Mouse (Mus musculus) lung, postnatal 25 days (tissue): ENCODE measurements around the gene Tbcb.
"Not testable (repeated sequence)": the region's sequence is repeated elsewhere in the genome, so short reads cannot be mapped to it uniquely, and the experiment has no call there.

Source experiments
- DNase-seq: peaks from one replicate; pipeline ENCODE4 v3.0.0; 2022; ENCODE audit warnings: low spot score

Tbcb gene

DNA sequence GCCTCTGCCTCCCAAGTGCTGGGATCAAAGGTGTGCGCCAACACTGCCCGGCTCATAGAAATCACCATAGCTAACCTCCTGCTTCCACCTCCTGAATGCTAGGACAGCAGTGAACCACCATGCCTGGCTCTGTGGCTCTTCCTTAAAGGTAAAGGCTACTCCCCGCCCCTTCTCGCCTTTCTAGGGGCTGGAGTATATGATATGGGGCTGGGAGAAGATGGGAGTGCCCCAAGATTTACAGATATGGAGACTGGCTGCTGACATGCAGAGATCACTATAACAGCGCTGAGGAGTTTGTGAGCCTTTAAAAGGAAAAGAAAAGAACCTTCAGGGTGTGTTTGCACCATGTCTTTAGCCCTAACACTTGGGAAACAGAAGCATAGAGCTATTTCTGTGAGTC, 9.9 kb downstream of the Tbcb start:
- DNase-seq, result no peak

DNA sequence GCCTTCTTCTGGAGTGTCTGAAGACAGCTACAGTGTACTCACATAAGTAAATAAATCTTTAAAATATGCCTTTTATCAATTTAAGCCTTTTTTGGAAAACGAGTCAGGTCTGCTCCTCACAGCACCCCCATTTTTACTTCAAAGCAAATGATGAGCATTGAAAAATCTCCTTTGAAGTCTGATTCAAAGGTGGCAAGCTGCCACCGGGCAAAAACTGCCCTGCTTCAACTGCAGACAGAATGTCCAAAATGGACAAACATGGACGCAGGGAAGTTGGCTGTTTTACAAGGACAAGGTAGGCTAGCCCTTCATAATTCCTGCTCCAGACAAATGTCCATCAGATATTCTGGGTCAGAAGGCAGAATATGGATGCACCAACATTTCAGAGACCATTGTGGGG, 10.6 kb downstream of the Tbcb start:
- DNase-seq, result no peak

DNA sequence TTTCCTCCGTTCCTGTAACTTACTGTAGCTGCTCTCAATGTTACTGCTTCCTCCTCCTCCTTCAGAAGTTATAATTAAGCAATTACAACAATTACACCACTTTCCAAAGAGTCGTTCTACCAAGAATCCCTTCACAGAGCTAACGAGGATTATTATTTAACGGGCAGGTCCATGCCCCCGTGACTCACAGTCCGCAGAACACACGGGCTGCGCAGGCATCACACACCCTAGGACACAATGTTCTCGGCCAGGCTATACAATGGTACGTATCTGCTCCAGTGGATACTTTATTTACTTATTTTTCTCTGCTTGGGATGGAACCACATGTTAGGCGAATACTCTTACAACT, 12.1 kb downstream of the Tbcb start:
- DNase-seq, result peak; percentile 32

DNA sequence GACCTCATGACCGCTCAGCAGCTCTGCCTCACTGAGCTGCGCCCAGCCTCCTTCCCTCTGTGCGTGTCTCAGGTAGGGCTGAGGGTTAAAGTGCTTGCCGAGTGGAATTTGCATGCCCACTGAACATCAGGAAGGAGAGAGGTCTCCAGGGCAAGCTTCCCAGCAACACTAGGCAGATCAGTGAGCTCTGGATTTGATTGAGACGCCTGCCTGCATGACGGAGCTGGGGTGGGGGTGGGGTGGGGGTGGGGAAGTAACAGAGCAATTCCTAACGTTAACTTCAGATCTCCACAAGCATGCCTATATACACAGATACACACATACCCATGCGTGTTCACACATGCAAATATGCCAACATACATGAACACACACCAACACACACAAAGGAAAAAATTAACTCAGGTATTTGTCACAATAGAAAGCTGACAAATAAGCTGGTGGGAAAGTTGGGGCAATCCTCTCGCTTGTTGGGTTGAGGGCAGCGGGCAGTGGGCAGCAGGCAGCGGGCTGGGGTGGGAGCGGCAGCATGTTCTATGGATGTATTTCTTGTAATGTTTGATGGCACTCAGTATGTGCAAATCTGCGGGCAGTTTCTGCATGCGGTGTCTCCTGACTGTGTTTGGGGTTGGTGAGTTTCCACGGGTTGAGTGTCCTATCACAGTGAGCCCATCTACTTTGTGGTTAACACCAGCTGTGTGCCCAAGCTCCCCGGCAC, 12.6 kb downstream of the Tbcb start:
- peak; percentile 31 for DNase-seq

DNA sequence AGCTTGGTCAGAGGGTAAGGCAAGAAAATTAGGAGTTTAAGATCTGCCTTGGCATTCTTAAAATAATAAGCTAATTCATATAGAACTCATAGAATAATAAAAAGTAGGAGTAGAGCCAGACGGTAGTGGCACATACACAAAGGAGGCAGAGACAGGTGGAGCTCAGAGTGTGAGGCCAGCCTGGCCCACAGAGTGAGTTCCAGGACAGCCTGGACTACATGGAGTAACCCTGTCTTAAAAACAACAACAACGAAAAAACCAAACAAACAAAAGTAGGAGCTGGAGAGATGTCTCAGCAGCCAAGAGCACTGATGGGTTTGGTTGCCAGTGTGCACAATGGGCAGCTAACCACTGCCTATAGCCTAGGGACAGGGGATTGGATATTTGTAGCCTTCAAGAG, 14.8 kb downstream of the Tbcb start:
- DNase-seq, result no peak

DNA sequence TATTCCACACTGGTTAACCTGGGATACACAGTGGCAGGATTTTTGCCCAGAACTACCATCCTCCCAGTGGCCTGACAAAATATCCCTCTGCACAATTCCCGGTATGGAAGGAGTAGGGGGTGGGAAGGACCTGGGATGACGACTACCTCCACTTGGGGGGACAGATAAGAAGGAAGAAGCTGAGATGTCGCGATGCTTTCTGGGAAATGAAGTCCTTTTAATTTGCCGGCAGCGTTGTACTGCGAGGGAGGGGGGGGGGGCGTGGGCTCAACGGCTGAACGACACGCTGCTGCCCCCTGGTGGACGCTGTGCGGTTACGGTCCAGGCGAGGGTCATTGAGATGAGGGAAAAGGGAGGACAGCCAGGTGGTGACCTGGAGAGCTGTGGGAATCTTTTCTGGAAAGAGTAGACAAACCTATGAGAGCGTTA, 15.3 kb downstream of the Tbcb start:
- peak; percentile 76 for DNase-seq

DNA sequence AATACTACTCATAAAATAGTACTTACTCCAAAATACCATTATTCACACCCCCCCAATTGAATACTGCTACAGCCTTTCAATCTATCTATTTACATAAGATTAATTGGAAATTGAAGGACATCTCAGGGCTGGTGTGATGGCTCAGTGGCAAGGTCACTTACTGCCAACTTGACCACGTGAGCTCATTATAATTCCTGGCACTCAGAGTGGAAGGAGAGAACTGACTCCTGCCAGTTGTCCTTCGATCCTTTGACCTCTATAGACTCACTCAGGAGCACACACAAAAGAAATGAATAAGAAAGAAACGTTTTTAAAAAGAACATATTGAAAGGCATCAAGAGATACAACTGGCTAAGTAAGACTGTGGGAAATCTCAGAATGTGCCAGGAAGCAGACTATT, 16.2 kb downstream of the Tbcb start:
- DNase-seq, result no peak

DNA sequence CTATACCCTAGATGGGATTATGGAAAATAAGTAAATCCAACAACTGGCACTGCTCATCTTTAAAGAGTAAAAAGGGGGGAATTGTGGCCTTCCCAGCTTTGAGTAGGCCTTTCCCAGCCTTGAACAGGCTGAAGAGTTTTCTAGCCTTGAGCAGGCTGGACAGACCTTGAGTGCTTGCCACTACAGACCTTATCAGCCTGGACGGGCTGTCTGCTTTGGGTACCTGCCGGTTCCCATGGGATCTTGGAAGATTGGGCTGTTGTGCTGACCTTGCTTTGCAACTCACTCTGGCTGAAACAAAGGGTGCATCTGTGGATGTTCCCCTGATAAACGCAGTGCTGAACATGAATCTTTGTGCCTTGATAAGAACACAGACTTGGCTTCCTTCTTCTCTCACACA, 18.2 kb downstream of the Tbcb start:
- DNase-seq, result no peak

DNA sequence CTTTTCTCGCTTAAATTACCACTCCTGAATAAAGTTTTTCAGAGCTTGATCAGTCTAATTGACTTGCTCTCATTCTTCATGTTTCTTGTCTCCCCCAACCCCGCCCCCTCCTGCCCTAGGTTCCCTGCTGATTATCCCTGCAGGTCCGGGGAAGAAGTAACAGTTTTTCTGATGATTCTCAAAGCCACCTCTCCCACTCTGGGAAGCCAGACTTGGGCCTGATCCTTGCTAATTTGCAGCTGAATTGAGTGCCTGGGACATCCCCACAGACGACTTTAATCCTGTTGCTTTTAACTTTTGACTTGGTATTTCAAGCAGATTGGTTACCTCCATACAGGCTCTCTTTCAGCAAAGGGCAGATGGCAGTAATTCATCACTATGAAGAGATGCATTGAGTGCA, 21.0 kb downstream of the Tbcb start:
- no peak for DNase-seq

DNA sequence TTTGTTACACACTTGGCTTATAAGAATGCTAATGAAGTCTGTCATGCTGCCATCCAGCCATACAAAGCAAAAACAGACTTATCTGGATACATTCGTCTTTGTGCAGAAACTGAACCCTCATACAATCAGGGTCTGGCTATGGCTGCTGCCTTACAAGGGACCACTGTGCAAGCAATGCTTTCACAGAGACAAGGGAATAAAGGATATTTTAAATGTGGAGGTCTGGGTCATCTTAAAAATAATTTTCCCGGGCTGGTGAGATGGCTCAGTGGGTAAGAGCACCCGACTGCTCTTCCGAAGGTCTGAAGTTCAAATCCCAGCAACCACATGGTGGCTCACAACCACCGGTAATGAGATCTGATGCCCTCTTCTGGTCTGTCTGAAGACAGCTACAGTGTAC, 25.7 kb downstream of the Tbcb start:
- DNase-seq, result not testable (repeated sequence)

DNA sequence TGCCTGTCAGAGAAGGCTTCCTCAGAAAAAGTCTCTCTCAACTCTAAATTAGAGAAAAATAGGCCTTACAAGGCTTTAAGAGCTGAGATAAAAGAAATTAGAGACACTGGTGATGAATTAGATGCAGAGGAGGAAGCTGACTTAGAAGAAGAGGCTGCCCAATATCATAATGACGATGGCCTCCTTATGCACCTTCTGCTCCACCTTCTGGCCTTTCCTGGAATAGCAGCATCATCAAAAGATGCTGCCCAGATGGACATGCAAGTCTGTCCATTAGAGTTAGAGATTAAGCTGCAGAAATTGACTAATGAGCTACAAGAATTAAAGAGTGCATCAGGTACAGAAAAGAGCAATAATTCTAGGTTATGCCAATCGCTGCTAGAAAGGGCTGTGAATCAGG, 26.7 kb downstream of the Tbcb start:
- DNase-seq, result peak; percentile 72

DNA sequence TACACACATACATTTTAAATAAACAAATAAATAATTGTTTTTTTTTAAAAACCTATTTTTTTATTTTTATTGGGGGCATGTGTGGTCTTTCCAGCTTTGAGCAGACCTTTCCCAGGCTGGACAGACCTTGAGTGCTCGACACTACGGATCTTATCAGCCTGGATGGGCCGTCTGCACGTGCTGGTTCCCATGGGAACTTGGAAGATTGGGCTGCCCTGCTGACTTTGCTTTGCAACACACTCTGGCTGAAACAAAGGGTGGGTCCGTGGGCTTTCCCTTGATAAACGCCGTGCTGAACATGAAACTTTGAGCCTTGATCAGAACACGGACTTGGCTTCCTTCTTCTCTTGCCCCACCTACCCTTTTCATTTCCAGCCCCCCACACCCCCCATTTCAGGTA, 27.7 kb downstream of the Tbcb start:
- DNase-seq, result no peak

DNA sequence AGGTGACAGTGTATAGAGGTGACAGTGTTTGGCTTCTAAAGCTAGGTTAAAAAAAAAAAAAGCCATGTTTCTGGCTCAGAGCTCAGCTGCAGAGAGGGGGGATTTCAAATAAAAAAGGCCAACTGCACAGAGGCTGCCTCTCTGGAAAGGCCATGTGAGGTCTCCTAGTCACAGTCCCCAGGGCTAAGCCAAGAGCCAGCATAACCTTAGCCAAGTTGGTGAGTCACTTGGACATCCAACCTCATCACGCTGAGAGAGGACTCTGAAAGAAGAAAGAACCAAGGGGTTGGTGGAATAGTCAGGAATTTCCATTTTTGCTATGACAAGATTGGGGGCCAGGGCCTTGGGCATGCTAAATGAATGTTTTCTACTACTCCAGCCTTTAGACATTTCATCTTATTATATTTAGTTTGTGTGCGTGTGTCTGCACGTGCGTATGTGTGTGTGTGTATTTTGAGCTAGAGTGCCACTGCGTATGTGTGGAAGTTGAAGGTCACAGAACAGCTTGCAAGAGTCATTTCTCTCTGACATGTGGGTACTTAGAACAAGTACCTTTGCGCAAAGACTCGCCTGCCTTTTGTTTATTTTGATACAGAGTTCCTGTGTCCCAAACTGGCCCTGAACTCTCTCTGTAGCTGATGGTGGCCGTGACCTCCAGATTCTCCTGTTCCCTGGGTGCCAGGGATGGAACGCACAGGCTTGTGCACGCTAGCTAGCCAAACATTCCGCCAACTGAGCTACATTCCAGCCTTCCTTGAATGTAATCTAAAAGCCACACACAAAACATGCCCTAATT, 29.0 kb downstream of the Tbcb start:
- peak; percentile 38 for DNase-seq

DNA sequence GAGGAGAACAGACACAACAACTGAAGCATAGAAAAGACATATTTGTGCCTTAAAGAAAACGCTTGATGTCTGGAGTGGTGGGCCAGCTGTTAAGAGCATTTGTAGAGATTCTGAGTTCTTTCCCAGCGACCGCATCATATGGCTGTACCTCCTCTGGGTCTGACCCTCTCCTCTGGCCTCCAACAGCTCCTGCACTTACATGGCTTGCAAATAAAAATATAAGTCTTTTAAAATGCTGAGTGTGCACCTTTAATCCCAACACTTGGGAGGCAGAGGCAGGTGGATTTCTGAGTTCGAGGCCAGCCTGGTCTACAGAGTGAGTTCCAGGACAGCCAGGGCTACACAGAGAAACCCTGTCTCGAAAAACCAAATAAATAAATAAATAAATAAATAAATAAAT, 31.4 kb downstream of the Tbcb start:
- not testable (repeated sequence) for DNase-seq

DNA sequence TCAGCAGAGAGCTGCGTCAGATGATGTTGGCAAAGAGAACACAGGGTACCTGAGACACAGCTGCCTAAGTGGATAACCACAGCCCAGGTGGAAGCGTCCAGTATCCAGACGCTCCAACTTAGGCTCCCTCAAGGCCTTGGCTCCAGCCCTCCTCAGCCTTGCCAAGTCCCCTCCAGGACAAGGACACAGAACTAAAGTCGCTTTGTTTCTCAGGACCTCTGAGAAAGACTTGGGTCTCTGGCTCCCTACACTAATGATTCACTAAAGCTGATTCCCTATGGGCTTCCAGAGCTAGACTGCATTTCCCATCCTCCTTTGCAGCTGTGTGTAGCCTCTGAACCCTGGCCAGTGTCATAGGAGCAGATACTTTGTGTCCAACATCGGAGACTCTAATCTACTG, 31.9 kb downstream of the Tbcb start:
- DNase-seq, result no peak

DNA sequence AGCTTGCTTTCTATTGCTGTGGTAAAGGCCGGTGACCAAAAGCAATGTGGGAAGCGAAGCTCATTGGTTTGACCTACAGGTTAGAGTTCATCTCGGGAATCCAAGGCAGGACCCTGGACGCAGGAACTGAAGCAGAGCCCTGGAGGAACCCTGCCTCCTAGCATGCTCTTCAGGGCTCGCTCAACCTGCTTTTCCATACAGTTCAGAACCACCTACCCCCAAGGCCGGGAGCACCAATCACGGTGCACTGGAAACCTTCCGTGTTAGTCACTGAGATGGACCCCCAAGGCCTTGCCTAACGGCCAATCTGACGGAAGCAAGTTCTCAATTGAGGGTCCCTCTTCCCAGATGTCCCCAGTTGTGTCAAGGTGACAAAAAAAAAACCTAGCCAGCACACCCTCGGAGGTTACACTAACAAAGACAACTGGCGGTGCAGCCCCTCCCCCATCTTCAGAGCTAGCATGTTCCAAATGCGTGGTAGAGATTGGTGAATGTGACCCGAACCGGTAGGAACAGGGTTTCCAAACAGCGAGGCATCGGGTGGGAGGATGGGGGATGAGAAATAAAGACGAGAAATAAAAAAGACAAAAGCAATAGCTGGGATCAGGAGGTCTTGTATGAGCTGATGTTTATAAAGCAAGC, 32.5 kb downstream of the Tbcb start:
- no peak for DNase-seq

DNA sequence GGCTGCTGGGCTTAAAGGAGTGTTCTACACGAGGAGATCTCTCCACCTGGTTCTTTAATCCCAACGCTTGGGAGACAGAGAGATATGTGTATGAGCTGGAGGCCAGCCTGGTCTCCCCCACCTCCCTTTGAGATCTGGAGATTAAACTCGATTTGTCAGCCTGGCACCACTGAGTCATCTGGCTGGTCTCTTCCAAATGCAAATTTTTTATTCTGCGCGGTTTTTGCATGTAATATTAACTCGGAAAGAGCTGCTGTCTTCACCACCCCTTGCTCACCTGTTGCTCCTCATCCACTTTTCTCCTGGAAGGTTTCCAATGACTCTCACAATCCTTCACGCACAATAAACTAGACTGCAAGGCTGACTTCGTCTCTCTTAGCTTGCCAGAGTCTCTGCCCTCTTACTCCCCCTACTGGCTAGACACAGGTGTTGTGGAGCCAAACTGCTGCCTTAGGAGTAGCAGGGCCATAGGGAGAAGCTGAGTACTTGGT, 33.5 kb downstream of the Tbcb start, which contains the start of gene Capns1:
TSS of gene Capns1 (minus strand) at position 331 of the 491 bp plus-strand sequence.
- DNase-seq, result peak; percentile 83

DNA sequence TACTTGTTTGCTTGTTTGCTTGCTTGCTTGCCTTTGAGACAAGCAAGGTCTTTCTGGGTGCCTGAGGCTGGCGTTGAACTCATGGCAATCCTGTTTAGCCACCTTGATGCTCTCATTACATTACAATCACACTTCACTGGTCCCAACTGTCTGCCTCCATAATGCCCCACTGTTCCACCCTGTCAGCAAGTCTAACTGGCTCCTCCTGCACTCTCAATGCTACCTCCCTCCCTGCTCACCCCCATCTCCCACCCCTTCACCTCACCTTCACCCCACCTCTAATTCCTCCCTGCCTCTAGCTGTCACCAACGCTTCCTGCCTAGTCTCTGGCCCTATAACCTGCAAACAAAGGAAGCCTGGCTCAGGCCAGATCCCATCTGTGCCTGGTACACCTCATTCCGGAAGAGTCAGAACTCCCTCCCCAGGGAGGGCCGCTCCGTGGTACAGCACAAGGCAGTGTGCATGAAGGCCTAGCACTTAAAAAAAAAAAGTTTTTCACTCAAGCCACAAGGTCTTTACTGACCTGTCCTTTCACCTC, 34.4 kb downstream of the Tbcb start:
- DNase-seq, result no peak

DNA sequence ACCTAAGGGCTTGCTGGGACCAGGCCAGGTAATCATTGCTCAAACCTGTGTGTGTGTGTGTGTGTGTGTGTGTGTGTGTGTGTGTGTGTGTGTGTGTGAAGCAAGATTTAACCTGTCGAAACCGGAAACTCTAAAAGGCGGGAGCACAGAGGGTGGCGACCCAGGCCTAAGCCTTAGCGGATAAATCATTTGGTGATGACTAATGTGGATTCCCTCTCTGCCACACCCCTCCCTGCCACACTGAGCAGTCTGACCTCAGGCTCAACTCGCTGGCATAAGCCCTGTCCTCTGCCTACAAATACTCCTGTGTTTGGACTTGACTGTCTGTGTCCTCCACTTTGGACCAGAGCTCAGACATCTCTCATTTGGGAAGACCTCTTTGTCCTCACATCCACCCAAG, 35.9 kb downstream of the Tbcb start:
- no peak for DNase-seq

DNA sequence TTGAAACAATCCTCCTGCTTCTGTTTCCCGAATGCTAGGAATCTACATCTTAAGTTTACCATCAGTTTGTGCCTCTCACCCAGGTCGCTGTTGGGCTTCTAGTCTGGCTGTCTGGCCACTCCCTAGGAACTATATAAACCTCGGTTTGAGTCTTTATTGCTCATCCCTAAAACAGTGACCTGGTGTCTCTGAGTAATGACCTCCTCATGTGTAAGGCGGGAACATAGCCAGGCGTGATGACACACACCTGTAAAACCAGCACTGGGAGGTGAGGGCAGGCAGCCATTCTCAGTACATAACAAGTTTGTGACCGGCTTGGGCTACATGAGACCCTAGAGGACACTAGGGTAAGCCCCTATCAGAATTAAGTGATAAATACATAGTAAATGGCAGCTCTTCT, 36.6 kb downstream of the Tbcb start:
- no peak for DNase-seq

DNA sequence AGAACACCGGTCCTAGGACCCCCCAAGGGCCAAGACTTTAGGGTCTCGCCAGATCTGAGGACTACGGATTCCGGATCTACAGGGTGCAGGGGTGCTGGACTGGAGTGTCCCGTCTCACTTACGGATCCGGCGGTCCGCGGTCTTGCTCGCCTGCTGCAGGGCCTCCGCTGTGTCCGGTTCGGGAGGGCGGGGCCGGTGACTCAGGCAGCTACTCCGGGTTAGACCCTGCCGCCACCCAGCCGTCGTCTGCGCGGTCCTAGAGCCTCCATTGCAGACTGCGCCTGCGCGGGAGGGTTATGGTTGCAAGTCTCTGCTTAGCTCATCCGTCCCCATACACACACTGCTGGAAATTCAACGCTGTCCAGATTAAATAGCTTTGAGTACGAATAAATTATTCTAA, 37.2 kb downstream of the Tbcb start:
- peak; percentile 96 for DNase-seq

DNA sequence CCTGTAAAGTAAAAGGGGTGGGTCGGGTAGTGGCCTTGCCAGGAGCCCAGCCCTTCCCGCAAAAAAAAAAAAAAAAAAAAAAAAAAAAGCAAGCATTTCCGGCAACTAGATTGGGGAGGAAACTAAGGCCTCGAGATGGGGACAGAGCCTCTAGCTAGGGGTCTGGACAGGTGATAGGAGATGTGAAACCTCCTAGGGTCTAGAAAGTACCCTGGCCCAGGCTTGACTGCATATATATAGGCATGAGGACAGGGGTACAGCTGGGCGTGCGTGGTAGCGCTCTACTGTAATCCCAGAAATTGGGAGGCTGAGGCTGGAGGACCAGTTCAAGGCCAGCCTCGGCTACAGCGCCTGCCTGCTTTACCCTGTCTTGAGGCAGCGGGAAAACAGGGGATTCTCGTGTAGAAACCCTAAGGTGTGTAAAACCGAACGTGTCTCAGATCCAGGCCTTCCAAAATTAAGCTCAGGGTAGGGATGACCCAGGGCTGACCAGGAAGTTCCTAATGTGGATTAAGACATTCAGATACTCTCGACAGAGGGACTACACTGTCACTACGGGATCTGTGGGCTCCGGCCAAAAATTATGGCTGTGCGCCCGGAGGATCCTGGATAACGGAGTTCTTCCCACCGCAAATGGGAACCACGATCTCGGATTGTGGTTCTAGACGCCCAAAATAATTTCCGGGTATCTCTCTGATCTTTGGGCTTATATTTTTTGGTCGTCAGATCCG, 37.8 kb downstream of the Tbcb start:
- no peak for DNase-seq
